Mouse (Mus musculus) T-helper 1 cell (primary cell): ENCODE results near the gene Pde4d.

ENCODE experiments used
- in situ Hi-C: fragments of 300-600 bp; cut with MboI, MseI; formaldehyde crosslinking; loops from one replicate; pipeline ENCODE4 v1.15.1; 2025; ENCODE audit warnings: high pct_unique_total_duplicates

The Pde4d gene

GRCm38 (mm10) chr13:109555513-109555912, 1105.8 kb downstream of the Pde4d start:
- in situ Hi-C loops: no loop called here

DNA sequence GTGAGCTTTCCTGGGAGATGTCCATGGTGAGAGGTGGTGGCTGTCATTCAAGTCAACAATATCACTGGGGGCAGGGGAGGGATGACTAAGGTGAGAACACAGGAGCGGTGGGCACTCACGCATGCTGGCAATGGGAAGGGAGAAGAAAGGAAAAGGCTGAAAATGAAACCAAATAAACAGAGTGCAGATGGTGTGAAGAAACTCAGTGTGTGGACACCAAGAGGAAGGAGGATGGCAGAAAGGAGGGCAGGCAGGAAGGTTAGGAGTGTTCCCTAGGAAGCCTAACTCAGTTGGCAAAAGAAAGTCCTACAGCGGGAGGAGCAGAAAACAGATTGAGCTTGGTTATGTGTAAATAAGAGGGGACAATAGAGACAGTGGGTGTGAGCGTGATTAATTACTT, 1107.1 kb downstream of the Pde4d start:
- in situ Hi-C loops: no loop called here

DNA sequence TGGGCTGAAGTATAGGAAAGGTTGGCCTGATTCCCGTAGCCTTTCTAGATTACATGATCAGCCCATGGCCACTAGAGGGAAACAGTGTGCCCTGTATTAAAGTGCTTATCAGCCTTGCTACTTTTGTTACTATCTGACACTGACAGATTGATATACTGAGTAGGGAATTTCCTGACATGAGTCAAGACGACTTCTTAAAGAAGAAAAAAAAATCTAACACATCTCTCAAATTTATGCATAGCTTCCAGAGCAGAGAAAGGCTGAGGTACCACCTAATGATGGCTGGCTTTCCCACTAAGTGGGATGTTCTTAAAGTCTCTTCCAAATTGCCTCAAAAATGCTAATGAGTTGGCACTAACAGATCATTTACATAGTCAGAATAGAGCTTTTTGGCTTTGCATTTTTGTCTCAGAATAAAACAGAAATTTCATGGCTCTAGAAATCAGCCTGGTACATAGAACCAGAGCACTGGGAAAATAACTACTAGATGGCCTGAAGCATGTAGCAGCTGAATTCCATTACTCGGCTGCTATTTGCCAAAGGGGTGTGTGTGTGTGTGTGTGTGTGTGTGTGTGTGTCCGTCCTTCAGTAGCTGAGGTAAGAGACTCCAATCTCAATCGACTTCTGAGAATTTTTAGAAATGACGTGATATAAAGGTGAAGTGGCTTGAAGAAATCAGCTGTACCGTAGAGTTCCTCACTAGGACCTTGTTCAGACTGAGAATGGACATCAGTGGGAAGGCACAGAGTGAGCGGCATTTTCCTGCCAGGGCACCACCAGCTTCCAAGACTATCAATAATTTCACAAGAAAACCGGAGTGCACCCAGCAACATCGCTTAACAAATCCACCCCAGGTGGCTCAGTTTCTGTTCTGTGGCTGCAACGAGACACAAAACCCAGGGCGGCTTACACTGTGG, 1108.9 kb downstream of the Pde4d start:
- in situ Hi-C loops: no loop called here

- in situ Hi-C loops: no loop called here
Measured at GRCm38 (mm10) chr13:109560261-109560660, 1110.5 kb downstream of the Pde4d start.

- in situ Hi-C loops: no loop called here
Measured at GRCm38 (mm10) chr13:109568638-109569468, 1119.1 kb downstream of the Pde4d start.

DNA sequence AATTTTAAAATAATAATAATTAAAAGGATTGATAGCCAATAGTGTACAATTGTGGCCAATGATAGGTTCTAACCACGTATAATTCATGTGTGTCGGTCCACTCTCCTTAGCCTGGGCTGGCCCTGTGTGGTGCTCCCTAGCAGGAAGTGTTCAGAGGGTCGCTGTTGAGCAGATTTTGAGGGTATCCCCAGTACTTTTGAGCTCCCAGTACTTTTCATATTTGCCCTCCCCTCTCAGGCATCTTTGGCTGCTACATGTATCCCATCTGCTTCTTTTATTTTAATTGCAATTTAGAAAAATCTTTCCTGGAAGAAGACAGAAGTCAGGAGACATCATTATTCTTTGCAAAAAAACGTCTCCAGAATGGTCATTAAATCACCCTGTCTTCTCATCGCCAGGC, 1119.7 kb downstream of the Pde4d start:
- in situ Hi-C loops: no loop called here

GRCm38 (mm10) chr13:109576725-109577124, 1127.0 kb downstream of the Pde4d start:
- in situ Hi-C loops: no loop called here

- in situ Hi-C loops: no loop called here
Measured at GRCm38 (mm10) chr13:109577454-109577853, 1127.7 kb downstream of the Pde4d start.

DNA sequence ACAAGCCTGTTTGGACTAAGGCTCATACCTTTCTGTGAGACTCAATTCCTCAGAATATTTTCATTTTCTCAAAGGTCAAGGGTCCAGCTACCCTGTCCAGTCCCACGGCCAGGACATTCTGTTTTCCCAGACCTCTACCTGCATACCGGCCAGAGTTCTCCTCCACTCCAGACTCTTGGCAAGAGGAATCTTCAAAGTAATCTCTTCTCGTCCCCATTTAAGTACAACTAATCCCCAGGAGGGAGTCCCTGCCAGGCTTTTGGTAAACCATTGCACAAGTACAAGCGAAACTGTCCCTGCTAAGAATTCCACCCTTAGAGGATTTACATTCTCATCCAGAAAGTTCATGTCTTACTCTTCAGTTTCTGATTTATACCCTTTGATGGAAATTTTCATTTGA, 1128.2 kb downstream of the Pde4d start:
- in situ Hi-C loops: no loop called here

DNA sequence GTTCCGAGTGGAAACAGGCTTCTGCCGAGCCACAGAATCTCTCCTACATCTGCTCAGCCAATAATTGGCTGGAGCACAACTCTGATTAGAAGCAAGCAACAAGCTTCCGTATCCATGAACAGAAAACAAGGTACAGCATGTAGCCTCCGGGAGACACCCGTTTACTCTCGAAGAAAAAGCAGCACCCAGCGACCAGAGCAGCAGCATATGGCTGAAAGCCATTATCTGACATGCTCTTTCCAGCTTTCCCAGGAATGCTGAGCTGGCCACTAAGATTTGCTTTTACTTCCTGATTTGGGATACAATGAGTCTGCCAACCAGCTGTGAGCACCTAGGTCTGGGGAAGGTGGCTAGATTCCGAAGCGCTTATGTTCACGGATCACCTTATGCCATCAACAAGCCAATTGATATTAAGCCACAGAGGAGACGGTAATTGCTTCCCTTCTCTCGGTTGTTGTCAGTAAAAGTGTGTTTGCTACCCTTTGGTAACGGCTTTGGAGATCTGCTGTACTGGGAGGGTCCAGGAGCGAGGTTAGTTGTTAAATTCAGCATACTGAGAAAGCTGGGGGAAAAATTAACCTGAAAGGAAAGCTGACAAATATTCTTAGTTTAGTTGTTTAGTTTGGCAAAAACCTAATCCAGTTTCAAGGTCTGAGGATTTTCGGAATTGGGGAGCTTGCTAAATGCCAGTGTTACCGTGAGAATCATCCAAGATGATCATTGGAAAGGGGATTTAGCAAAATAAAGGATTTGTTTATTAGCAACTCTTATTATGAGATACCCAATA, 1131.7 kb downstream of the Pde4d start:
- in situ Hi-C loops: no loop called here

DNA sequence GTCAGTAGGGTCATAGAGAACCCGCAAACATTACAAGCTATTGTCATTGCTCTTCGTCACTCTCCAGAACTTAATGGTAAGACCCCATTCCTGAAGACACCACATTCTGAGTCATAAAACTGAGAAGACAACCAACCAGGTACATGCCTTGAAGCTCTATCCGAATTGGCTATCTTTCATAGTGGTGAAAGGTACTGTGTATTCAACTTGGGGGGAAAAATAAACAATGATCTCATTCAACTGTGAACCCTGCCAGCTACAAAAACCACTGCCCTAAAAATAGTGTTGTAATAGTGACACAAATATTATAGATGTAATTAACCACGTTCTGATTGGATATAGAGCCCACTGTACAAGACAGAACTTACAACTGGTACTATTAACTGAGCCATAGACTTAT, 1140.3 kb downstream of the Pde4d start:
- in situ Hi-C loops: no loop called here

GRCm38 (mm10) chr13:109592192-109592797, 1142.5 kb downstream of the Pde4d start:
- in situ Hi-C loops: no loop called here

- in situ Hi-C loops: no loop called here
Measured at GRCm38 (mm10) chr13:109599711-109600110, 1150.0 kb downstream of the Pde4d start.

DNA sequence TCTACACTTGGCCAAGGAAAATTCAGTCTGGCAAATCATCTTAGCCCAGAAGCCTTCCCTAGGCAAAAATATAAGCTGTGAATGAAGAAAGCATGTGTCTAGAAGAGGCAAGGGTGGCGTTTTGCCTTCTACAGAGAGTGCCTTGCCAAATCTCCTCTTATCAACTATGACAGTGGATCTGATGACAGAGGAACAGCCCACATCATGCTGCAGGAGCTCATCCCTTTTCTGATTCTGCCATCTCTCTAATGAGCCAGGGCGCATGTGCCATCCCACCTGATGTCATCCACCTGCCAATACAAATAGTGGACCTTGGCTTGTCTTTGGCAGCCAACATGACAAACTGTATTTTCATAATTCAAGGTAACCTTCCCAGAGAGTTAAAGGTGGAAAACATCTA, 1154.3 kb downstream of the Pde4d start:
- in situ Hi-C loops: no loop called here

DNA sequence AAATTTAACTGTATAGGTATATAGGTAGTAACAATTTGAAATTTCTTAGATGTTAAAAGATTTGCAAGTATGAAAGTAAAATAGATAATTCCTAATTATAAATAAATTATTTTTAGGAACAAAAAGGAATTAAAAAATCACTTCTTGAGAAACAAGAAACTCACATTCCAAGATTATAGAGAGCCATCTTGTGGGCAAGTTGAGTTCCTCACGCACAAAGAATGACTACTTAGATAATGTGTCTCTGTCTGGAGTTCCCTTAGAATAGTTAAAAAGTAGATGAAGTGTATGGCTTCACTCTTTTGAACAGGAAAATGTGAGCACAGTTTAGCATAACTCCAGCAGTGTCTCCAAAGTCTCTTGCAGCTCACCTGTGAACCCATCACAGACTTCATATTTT, 1155.4 kb downstream of the Pde4d start:
- in situ Hi-C loops: no loop called here

DNA sequence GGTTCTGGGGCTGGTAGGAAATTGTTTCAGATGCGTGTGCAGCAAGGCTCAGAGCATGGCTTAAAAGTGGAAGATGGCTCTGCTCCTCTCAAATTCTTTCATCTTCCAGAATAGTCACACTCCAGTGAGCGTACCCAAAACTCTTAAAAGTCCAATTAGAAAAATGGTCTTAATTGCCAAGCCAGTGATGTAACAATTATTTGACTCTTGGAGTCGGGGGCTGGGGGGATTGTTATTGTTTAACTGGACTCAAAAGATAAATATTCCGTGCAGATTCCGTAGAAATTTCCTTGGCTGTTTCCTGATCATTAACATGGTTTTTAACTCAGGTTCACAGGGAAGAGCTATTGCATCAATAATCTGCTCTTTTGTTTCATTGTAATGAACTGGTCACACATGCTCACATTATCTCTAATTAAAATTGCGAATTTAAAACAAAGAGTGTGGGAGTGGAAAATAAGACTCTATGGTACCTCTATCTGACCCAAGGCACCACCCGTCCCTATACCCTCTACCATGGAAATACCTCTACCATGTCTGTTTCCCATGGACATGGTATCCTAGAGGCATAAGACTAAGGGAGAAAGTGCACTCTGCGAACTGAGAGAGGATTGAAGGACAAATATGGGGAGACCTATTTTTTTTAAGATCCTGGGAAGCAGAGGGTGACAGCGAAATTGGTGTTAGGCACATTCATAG, 1159.5 kb downstream of the Pde4d start:
- in situ Hi-C loops: no loop called here

- in situ Hi-C loops: loop anchor here (5.0 kb wide), 1 partner anchor 128 kb away; no protein-coding TSS in a partner anchor
Measured at GRCm38 (mm10) chr13:109609805-109610187, 1160.0 kb downstream of the Pde4d start.

DNA sequence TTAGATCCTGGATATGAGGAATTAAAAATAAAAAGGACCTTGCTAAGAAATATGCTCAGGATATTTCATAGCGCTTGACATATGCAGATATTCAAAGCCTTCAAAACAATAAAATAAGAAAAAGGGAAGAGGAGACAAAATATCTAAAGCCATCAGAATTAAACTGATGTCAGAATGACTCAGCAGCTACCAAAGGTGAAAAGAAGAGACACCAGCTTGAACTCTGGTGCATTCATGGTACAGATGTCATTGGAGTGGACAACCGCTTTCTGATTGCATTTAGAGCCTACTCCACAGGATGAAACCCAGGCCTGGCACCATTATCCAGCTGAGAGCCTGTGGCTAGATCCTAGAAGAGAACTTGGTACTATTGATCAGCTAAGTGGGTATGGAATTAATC, 1161.0 kb downstream of the Pde4d start:
- in situ Hi-C loops: loop anchor here (5.0 kb wide), 1 partner anchor 127 kb away; no protein-coding TSS in a partner anchor

- in situ Hi-C loops: no loop called here
Measured at GRCm38 (mm10) chr13:109615213-109615784, 1165.6 kb downstream of the Pde4d start.

DNA sequence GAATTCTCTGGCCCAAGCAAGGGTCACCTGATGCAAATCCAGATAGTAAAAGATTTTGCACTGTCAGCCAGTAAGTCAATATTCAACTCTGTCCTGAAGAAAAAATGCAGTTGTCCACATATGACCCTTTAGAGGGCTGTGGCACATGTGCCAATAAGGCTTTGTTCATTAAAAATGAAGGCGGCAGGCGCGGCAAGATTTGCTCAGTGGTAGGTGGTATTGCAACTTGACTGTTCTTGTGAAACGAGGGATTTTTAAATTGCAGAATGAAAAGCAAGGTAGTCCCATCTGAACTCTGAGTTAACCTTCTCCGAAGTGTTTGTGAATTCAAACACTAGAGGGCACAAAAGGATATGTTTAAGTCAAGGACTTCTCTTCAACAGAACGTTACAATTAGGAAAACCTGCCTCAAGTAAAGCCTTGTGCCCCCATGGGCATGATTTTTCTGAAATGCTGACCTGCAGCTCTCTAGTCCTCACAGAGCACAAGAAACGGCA, 1166.1 kb downstream of the Pde4d start:
- in situ Hi-C loops: no loop called here
